Mouse (Mus musculus) olfactory bulb, adult 2 months (tissue): Measurements from ENCODE around the gene Cryzl2. TPM values are rescaled to one million over a fixed set of nuclear protein-coding genes. Genes with fewer than 3 reads are reported as not detected.

Experiments
- H3K27ac ChIP-seq: fragments of 200-500 bp; 2 replicates; pipeline ENCODE4 v1.5.1; 2012; ENCODE audit warnings: low read depth, low read length; ENCODE audit not compliant: insufficient read depth
- H3K4me1 ChIP-seq: fragments of 200-500 bp; 2 replicates; pipeline ENCODE4 v1.6.1; 2012; ENCODE audit warnings: low read length; ENCODE audit not compliant: control insufficient read depth, insufficient read depth
- H3K4me3 ChIP-seq: fragments of 200-500 bp; 2 replicates; pipeline ENCODE4 v1.5.1; 2012; ENCODE audit warnings: mild to moderate bottlenecking, low read depth, low read length, moderate library complexity; ENCODE audit not compliant: insufficient read depth
- CTCF ChIP-seq: fragments of 200-500 bp; IDR thresholded peaks from 2 replicates; pipeline ENCODE4 v1.5.1; 2012; ENCODE audit warnings: low read depth, mild to moderate bottlenecking, low read length, moderate library complexity; ENCODE audit not compliant: insufficient read depth
- POLR2A ChIP-seq: fragments of 200-500 bp; IDR thresholded peaks from 2 replicates; pipeline ENCODE4 v1.6.1; 2012; ENCODE audit warnings: mild to moderate bottlenecking, low read depth, low read length, moderate library complexity; ENCODE audit not compliant: insufficient read depth
- WGBS: fragments of 180-500 bp; shearing (Covaris S2); methylation state at CpG from one replicate; pipeline ENCODE4 v1.1.7; 2018; 5-methylcytosine and 5-hydroxymethylcytosine counted together
- polyA plus RNA-seq: library from polyadenylated mRNA; stranded (reverse); fragments of >200 nt; gene quantifications from 2 replicates; pipeline ENCODE4 v1.2.4, GENCODE M21; 2012; ENCODE audit warnings: low replicate concordance; ENCODE audit not compliant: missing spikeins, insufficient read depth, insufficient read length

Cryzl2 gene
- polyA plus RNA-seq, 1 experiment, result not detected

GRCm38 (mm10) chr1:157448164-157448804, 10.1 kb upstream of the Cryzl2 start:
- no peak overlapping the region; the same call in 1 of the 2 replicates for H3K27ac ChIP-seq
- H3K4me1 ChIP-seq, result peaks cover 20% of the 10 kb centered on the region
- no peak overlapping the region for H3K4me3 ChIP-seq
- WGBS, result 20% methylated on average over 7 of the region's 7 CpGs
- TF ChIP-seq CTCF (no peak), POLR2A (no peak)

- TF ChIP-seq POLR2A (no peak), CTCF (no peak)
- H3K27ac ChIP-seq, result no peak overlapping the region
- 73% methylated on average over 5 of the region's 5 CpGs for WGBS
- H3K4me1 ChIP-seq, result peaks cover 16% of the 10 kb centered on the region
- H3K4me3 ChIP-seq, result no peak overlapping the region
Observed at GRCm38 (mm10) chr1:157448805-157449188, 9.6 kb upstream of the Cryzl2 start.

GRCm38 (mm10) chr1:157449532-157449931, 8.8 kb upstream of the Cryzl2 start:
- Histone ChIP-seq H3K4me3 (no peak overlapping the region), H3K4me1 (peaks cover 11% of the 10 kb centered on the region; the same call in 1 of the 2 replicates), H3K27ac (no peak overlapping the region)
- 58% methylated on average over 10 of the region's 10 CpGs for WGBS
- TF ChIP-seq CTCF (no peak), POLR2A (no peak)

GRCm38 (mm10) chr1:157449981-157450636, 8.3 kb upstream of the Cryzl2 start:
- WGBS, result 40% methylated on average over 21 of the region's 21 CpGs
- no peak overlapping the region for H3K27ac ChIP-seq
- H3K4me1 ChIP-seq, result peaks cover 11% of the 10 kb centered on the region; the same call in 1 of the 2 replicates
- no peak for TF ChIP-seq POLR2A
- TF ChIP-seq CTCF, result no peak
- no peak overlapping the region for H3K4me3 ChIP-seq

DNA sequence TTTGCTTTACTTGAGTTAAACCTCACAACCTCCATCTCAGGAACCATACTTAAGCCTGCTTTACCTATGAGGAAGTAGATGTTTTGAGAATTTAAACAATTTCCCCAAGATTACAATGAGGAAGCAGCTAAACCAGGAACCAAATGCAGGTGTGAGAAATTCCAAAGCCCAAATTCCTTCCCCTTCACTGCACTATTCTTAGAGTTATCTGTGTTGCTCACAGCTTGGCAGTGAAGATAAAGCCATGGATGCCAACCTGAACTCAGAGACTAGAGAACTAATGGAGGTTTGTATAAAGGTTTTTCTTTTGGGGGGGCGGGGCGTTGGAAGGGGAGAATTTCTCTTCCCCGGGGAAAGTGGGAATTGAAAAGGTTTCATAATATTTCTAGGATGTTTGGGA, 6.1 kb upstream of the Cryzl2 start:
- whole genome bisulfite sequencing, result 54% methylated on average over 3 of the region's 3 CpGs
- Histone ChIP-seq H3K4me1 (peaks cover 11% of the 10 kb centered on the region; the same call in 1 of the 2 replicates), H3K27ac (no peak overlapping the region), H3K4me3 (no peak overlapping the region)
- no peak for TF ChIP-seq POLR2A
- no peak for TF ChIP-seq CTCF

DNA sequence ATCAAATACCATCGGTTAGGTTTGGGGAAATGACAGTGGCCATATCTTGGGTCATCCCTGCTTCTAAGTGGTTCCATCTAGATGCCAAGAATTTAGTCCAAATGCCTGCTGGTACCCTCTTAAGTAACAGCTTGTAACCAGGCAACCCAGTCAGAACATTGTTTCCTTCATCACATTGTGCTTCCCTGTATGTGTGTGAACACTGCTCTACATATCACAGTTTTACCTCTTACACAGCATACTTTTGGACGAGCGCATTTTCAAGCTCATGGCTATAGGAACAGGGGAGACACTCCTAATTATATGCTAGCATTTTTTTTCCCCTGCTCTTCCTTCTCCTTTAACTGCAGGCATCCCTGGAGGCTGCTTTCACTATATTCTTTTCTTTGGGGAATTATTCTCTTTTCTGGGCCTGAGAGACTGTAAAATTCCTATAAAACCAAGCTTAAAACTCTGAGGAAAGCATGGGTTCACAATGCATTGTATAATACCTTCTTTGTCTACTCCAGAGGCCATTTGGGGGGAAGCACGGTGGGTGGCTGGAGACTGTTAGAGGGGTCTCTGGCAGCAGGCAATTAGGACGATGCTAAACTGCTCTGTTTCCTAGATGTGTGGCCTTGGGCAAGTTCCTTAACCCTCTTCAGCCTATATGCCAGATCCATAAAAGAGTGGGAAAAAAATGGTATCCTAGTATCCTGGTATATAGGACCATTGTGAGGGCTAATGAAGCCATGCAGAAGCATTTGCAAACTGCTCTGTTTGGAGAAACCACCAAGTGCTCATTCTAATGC, 5.4 kb upstream of the Cryzl2 start:
- TF ChIP-seq CTCF (no peak), POLR2A (no peak)
- H3K4me3 ChIP-seq, result no peak overlapping the region
- WGBS, result 48% methylated on average over 5 of the region's 5 CpGs
- H3K27ac ChIP-seq, result no peak overlapping the region
- peaks cover 11% of the 10 kb centered on the region; the same call in 1 of the 2 replicates for H3K4me1 ChIP-seq

DNA sequence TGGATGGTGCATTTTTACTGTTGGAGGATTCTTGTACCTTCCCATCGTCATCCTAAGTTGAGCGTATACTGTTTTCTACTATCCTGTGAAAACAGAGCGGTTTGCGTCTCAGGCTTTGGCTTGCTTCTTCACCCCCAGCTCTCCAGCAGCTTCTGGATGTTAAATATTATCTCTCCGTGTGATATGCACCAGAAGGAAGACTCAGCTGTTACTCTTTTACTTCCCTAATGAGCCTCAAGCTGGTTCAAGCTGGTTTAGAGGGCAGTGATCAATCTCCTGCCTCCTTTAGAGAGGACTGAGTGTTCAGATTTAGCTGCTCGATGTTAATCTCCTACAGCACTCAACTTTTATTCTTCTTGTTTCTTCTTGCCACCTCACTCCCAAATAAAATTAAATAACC, 3.5 kb upstream of the Cryzl2 start:
- H3K4me1 ChIP-seq, result peaks cover 11% of the 10 kb centered on the region; the same call in 1 of the 2 replicates
- 77% methylated on average over 6 of the region's 6 CpGs for WGBS
- no peak overlapping the region for H3K4me3 ChIP-seq
- TF ChIP-seq POLR2A (no peak), CTCF (no peak)
- H3K27ac ChIP-seq, result no peak overlapping the region

DNA sequence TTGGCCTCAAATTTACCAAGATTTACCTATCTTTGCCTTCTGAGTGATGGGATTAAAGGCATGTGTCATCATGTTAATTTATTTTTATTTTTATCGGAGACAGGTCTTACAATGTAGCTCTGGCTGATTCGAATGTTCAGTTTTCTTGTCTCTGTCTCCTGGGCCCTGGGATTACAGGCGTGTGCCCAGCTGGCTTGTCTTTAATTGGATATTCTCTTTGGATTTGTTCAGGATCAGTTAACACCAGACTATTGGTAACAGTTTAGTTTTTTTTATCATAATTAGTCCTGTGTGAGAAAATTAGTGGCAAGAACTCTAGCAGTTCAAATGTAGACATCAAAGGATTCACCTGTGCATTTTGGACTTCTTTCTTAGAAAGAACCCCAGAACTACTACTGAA, 588 bp upstream of the Cryzl2 start:
- no peak overlapping the region for H3K27ac ChIP-seq
- 81% methylated on average over 3 of the region's 3 CpGs for WGBS
- H3K4me3 ChIP-seq, result no peak overlapping the region
- H3K4me1 ChIP-seq, result peaks cover 6% of the 10 kb centered on the region; the same call in 1 of the 2 replicates
- TF ChIP-seq CTCF (no peak), POLR2A (no peak)

GRCm38 (mm10) chr1:157459904-157460303, 1.5 kb downstream of the Cryzl2 start:
- Histone ChIP-seq H3K4me1 (peaks cover 6% of the 10 kb centered on the region; the same call in 1 of the 2 replicates), H3K27ac (no peak overlapping the region), H3K4me3 (no peak overlapping the region)
- no peak for TF ChIP-seq CTCF
- 98% methylated on average over 5 of the region's 5 CpGs for WGBS
